Mouse (Mus musculus) liver (tissue): ENCODE measurements around the gene Vangl1.

Experiments
- DNase-seq: peaks from one replicate; pipeline ENCODE4 v3.0.0-alpha.2; 2020; ENCODE audit warnings: mixed read lengths

Vangl1 gene

GRCm38 (mm10) chr3:102141451-102141850 is 63.0 kb downstream of the Vangl1 start:
- no peak for DNase-seq

DNA sequence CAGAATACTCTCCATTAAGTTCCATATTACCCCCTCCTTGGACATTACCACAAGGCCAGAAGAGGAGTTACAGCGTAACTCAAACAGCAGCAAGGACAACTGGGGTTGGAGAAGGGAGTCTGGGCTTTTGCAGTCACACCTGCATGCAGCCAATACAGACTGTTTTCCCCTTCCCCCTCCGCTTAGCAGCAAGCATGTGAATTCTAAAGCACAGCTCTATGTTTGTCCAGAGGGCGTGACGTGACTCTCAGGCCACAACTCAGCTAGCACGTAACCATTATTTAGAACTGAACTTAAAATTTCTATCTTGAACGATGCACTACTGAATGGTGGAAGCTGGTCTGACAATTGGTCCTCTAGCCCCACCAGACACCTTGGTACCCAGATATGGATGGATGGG is 63.9 kb downstream of the Vangl1 start:
- DNase-seq: no peak

- no peak for DNase-seq
Observed at GRCm38 (mm10) chr3:102138899-102139298, 65.6 kb downstream of the Vangl1 start.

DNA sequence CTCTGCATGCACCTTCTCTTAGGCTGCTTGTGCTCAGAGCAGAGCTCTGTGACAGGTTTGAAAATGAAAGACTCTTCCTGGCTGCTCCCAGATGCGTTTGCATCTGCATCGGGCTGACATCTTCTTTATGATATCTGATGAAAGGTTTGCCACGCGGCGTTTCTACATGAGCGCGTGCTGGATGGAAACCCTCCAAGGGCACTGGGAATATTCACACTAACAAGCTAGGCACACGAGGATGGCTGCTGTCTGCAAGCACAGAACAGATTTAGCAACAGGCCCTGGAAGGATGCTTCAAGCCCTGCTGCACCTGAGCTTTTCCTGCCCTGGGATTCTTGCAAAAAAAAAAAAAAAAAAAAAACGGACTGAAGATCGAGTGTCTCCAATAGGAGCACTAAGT is 67.3 kb downstream of the Vangl1 start:
- DNase-seq: no peak

DNA sequence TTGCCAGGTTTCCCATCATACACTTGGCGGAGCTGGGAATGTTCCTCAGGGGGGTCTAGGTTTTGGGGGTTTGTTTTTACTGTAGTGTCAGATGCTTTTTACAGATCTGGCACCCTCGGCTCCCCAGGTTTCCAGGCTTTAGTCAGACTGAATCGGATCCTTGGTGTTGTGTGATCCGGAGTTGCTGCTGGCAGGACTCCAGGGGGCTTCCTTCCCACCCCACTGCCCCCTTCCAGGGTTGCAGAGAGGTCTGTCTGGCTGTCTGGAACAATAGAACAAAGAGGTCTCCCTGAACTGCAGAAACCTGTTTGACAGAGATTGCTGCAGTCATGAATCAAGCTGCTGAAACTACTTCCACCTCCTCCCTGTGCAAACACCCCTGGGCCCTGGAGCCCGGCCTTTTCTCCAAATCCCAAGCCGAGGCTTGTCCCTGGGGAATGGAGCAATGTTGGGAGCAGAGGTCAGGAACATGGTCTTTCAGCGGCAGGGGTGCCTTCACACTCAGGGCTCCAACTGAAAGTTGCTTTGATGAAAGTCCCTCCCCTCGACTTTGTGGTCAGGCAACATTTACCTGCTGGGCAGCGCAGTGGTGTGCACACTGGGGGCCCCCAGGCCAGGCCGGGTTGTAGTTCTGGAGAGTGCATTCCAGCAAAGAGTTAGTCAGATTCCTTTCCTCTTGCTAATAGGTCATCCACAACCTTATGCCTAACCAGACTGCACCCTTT is 68.9 kb downstream of the Vangl1 start:
- peak; percentile 29 for DNase-seq

DNA sequence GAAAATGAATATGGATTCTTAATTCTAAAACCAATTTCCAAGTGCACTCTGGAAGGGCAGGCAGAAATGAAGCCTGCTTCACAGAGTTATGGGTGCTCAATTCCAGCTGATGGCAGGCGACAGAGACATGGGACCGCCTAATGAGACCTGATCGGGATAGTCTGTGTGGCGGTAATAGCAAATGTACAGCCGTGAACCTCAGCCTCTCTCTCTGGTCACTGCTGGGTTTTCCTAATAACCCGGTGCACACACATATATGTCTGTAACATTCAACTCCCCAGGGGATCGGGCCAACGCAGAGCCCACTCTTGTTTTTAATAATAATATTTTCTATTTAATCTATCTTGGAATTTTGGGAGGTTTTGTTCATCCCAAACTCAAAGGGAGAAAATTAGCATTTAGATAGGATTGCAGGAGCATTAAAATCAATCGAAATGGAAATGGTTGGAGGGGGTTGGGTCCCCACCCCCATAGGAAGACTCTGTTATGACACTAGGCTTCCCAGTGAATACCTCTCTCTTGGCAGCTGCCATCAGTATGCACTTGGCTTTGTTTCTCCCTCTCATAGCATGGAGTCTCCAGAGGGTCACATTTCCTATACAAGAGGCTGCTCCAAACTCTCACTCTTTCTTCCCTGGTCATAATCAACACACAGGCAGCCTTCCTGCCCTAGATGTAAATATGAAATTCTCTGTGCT is 72.7 kb downstream of the Vangl1 start:
- no peak for DNase-seq

- peak; percentile 61 for DNase-seq
Observed at GRCm38 (mm10) chr3:102130478-102130877, 74.0 kb downstream of the Vangl1 start.

DNA sequence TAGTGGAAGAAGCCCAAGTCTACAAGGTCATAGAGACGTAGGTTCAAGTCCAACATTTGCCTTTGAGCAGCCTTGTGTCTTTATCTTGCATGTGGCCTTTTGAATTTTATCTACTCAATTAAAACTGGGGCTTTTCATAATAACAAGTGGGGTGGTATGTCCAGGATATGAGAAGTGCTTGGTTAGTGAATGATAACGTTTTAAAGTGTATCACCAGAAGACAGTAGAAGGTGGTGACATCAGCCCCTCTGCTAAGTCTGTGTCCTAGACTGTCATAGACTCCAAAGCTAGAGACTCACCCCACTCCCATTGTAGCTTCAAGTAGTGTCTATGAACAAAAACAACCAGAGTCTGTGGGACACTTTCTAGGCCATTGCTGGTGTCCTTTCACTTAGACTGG is 76.3 kb downstream of the Vangl1 start:
- no peak for DNase-seq

GRCm38 (mm10) chr3:102127114-102127513 is 77.4 kb downstream of the Vangl1 start:
- no peak for DNase-seq

DNA sequence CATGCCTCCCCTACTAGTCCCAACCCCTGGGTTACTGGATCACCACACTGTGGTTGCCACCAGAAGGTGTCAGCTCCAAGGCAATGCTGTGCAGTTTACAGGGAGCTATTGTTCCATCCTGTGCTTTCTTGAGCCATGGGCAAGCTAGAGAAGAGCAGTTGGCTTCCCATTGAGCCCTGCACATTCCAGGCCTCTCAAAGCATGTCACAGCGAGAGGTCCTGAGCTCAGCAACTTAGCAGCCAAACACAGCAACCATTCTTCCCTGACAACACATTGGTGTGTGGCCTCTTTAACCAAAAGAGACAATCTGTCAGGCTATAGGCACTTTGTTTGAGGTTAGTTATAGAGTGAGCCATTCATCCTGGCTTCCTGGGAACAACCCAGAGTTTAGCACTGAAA is 78.9 kb downstream of the Vangl1 start:
- no peak for DNase-seq

DNA sequence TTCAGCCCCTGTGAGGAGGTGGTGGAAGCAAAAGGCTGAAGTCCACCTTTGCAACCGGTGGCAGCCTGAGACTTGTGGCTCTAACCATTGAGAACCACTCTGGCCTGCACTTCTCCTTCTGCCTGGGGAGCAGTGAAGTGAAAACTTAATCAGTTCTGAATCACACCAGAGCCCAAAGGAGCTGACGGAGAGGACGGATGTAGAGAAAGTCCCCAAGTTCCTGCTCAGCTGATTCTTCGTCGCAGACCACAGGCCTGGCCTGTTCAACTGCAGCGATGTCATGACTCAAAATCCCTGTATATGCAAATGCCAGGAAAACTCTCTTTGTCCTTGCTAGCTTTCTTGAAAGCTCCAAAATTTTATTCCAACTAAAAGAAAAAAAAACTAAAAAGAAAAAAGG is 80.8 kb downstream of the Vangl1 start:
- no peak for DNase-seq

DNA sequence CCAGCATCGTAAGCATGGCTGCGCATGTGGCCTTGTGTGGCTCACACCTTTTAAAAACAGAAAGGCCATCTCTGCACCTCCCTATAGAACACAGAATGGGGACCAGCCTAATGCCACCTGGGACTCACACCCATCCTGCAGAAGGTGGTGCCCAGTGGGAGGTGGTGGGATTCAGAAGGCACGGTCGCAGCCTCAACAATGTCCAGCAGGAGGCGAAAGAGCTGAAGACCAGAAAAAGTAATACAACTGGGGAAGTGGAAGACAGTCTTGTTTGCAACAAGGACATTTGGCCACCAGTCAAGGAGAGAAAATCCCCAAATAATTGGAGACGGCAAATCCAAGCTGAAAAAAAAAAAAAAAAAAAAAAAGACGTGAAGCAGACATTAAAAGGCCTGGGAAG is 82.4 kb downstream of the Vangl1 start:
- no peak for DNase-seq

DNA sequence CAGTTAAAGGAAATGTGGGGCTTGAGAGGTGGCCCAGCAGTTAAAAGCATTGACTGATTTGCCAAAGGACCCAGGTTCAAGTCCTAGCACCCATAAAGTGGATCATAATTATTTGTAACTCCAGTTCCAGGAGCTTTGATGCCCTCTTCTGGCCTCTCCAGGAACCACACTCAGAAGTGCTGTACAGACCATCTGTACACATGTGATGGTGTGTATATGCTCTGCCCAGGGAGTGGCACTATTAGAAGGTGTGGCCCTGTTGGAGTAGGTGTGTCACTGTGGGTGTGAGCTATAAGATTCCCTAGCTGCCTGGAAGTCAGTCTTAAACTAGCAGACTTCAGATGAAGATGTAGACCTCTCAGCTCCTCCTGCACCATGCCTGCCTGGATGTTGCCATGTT is 83.5 kb downstream of the Vangl1 start:
- peak; percentile 60 for DNase-seq

DNA sequence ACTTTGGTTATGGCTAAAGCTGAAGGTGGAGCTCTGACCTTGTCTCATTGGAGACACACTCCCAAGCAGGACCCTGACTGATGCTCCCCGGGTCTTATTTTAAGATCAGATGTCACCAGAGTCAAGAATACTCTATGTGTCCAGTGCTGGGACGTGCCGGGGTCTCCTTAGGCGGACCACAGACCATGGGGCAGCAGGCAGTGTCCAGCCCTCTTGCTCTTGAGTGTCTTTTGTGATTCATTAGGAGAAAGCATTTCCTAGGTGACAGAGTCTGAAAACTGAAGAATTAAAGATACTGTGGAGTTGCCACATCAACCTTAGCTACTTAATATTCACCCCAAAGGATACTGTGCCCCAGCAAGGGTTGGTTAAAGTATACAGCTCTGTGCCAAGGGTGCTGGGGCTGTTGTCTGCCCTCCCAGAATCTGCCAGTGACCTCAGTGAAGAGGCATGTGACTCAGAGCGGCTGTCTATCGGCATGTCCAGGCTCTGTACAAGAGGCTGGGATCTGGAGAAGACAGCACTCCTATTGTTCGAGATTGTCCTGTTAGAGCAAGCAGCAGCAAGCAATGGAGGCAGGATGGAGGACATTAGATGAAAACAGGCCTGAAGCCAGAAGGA is 92.4 kb downstream of the Vangl1 start:
- DNase-seq: no peak

DNA sequence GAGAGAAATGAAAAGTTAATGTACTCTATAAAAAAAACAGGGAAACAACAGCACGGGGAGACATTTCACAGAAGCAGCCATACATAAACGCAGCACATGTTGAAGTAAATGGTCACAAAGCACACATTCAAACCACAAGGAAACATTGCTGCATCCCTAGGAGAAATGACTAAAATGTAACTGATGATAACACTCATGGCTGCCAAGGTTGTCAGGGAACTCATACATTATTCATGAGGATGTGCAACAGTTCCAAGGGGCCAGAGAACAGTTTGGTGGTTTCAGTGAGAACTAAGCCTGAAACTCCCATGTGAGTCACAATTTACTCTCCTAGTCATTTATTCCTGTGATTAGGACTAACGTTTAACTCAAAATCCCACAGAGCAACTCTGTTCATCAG is 96.3 kb downstream of the Vangl1 start:
- DNase-seq: no peak

DNA sequence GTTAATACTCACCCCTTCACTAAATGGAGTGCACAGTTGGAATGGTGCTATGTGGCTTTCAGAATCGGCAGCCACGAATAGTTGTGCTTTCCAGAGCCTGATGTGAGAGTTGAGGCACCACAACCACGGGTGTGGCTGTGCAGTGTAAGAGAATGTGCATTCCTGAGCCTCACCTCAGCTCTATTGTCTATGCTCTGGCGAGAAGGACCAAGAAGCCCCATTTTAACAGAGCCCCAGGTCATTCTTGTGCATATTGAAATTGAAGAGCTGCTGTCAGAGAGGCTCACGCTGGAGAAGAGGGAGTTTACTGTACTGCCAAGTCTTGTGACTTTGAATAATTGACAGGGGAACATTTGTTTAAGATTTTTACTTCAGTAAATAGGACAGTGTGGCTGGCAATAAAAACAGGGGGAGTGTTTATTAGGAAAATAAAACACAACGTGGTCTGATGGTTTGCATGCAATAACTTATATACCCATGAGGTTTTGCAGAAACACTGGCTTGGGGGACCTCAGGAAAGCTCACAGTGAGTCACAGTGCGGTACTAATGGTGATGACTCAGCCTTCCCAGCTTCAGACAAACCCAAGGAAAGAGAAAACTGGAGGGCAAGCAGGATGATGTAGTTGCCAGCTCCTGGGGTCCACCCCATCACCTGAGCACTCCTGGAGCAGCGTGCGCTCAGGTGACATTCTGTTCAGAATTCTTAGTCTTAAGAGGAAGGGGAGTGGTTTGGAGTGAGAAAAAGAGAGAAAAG is 100.5 kb downstream of the Vangl1 start:
- DNase-seq: no peak
